ENCODE assay signal across 10 mouse cellular contexts in the genomic region with DNA sequence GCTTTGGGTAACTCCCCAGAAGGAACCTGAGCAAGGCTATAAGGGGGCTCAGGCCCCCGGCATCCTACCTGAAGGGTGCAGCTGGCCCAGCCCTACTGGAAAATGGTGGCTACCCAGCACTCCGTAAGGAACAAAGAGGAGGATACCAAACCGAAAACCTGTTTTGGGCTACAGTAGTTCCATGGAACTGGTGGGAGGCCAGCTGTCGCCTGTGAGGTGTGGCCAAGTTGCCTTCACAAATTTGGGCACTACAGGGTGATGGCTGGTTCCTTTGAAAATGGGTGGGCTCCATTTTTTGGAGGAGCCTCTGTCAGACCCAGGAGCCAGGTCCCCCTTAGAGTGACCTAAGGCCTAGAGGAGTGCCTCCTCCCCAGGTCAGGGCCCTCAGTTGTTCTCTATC.
DNase-seq lines count a peak whose midpoint lies in the region; ATAC-seq and TF ChIP-seq lines count a peak whose summit lies in the region.
"Had no signal": no experiment of that assay in that cellular context is flagged by ENCODE, and none has a peak within 500 bp of the region (broad histone marks: within the 10 kb centered on the region; RNA-seq: fewer than 3 reads in every experiment).

No protein-coding gene starts in this region.

- no peak overlapping the region for H3K4me2 ChIP-seq in hindbrain, embryonic 13.5 days
- H3K4me2 ChIP-seq in hindbrain, embryonic 16.5 days (ENCODE audit: low read length): no peak overlapping the region
- no peak overlapping the region for H3K4me2 ChIP-seq in stomach, embryonic 14.5 days (replicated peaks; ENCODE audit: low read depth, low read length)

- peaks cover 8% of the 10 kb centered on the region for H3K36me3 ChIP-seq in hindbrain, embryonic 13.5 days
- no peaks in the 10 kb centered on the region for H3K36me3 ChIP-seq in hindbrain, embryonic 16.5 days (ENCODE audit: control insufficient read depth, insufficient read depth, low read length)
- H3K36me3 ChIP-seq in megakaryocyte, embryonic 14.5 days (replicated peaks; ENCODE audit: low read length): peaks cover 80% of the 10 kb centered on the region
- peaks cover 4% of the 10 kb centered on the region; the same call in 1 of the 2 replicates for H3K36me3 ChIP-seq in stomach, embryonic 14.5 days (ENCODE audit: control insufficient read depth, insufficient read depth, low read length)

- H3K27me3 ChIP-seq in cerebellum, adult 2 months (ENCODE audit: control insufficient read depth, insufficient read depth, low read length): no peaks in the 10 kb centered on the region
- H3K27me3 ChIP-seq in hindbrain, embryonic 13.5 days: no peaks in the 10 kb centered on the region
- H3K27me3 ChIP-seq in hindbrain, embryonic 16.5 days (replicated peaks; ENCODE audit: control insufficient read depth, insufficient read depth, low read length): no peaks in the 10 kb centered on the region
- no peaks in the 10 kb centered on the region for H3K27me3 ChIP-seq in megakaryocyte, embryonic 14.5 days (replicated peaks)
- no peaks in the 10 kb centered on the region for H3K27me3 ChIP-seq in stomach, embryonic 14.5 days (ENCODE audit: control insufficient read depth, insufficient read depth, low read length)

- ATAC-seq in cerebellum, adult (ENCODE audit: insufficient number of reproducible peaks, low FRiP score, low TSS enrichment): no peak
- no peak for ATAC-seq in hindbrain, embryonic 13.5 days (ENCODE audit: low FRiP score)
- no peak for ATAC-seq in hindbrain, embryonic 16.5 days
- ATAC-seq in megakaryocyte, adult 5-6 weeks (ENCODE audit: poor library complexity, severe bottlenecking): no peak
- ATAC-seq in stomach, embryonic 14.5 days (ENCODE audit: insufficient number of reproducible peaks, insufficient read depth, low FRiP score, low read depth): no peak

- peaks cover 53% of the 10 kb centered on the region for H3K4me1 ChIP-seq in cerebellum, adult 2 months (ENCODE audit: control insufficient read depth, insufficient read depth, low read length)
- peaks cover 52% of the 10 kb centered on the region for H3K4me1 ChIP-seq in hindbrain, embryonic 13.5 days (replicated peaks)
- H3K4me1 ChIP-seq in hindbrain, embryonic 16.5 days (ENCODE audit: control insufficient read depth, insufficient read depth, low read depth, low read length): peaks cover 25% of the 10 kb centered on the region
- peaks cover 98% of the 10 kb centered on the region for H3K4me1 ChIP-seq in megakaryocyte, embryonic 14.5 days
- H3K4me1 ChIP-seq in stomach, embryonic 14.5 days (ENCODE audit: control insufficient read depth, insufficient read depth, low read length): peaks cover 26% of the 10 kb centered on the region; the same call in 1 of the 2 replicates

- DNase-seq in cerebellum, adult 2 months: no peak
- no peak for DNase-seq in adrenal gland, adult 2 months
- DNase-seq: adrenal gland, adult 8-10 months; kidney, adult 11 months had no signal

- no peak for TF ChIP-seq CTCF in cerebellum, adult 2 months (IDR thresholded peaks at IDR 0.05; ENCODE audit: borderline replicate concordance, insufficient read depth, low read depth, low read length)

- no peak overlapping the region for H3K9ac ChIP-seq in hindbrain, embryonic 13.5 days
- H3K9ac ChIP-seq in hindbrain, embryonic 16.5 days (ENCODE audit: low read depth, low read length): no peak overlapping the region
- no peak overlapping the region for H3K9ac ChIP-seq in stomach, embryonic 14.5 days (replicated peaks; ENCODE audit: low read depth, low read length)

- WGBS in cerebellum, adult 2 months: 30% methylated on average over 4 of the region's 4 CpGs
- 96% methylated on average over 4 of the region's 4 CpGs for WGBS in hindbrain, embryonic 13.5 days
- 89% methylated on average over 4 of the region's 4 CpGs for WGBS in hindbrain, embryonic 16.5 days
- 100% methylated on average over 4 of the region's 4 CpGs for WGBS in stomach, embryonic 14.5 days

- no peak for TF ChIP-seq POLR2A in cerebellum, adult 2 months (IDR thresholded peaks at IDR 0.05; ENCODE audit: borderline replicate concordance, insufficient read depth, low read length)

- H3K27ac ChIP-seq in cerebellum, adult 2 months (ENCODE audit: insufficient read depth, low read length): peak overlapping the region; percentile 80; the same call in 1 of the 2 replicates
- peak overlapping the region; percentile 78; the same call in 1 of the 2 replicates for H3K27ac ChIP-seq in hindbrain, embryonic 13.5 days
- H3K27ac ChIP-seq in hindbrain, embryonic 16.5 days (ENCODE audit: low read depth, low read length): no peak overlapping the region
- peak overlapping the region; percentile 74; the same call in 1 of the 2 replicates for H3K27ac ChIP-seq in stomach, embryonic 14.5 days (ENCODE audit: low read length)

- H3K4me3 ChIP-seq in cerebellum, adult 2 months (replicated peaks; ENCODE audit: insufficient read depth, low read depth, low read length): no peak overlapping the region
- no peak overlapping the region for H3K4me3 ChIP-seq in hindbrain, embryonic 13.5 days
- no peak overlapping the region for H3K4me3 ChIP-seq in hindbrain, embryonic 16.5 days (ENCODE audit: low read length)
- H3K4me3 ChIP-seq in megakaryocyte, embryonic 14.5 days (replicated peaks): peak overlapping the region; percentile 62
- H3K4me3 ChIP-seq in stomach, embryonic 14.5 days (ENCODE audit: low read depth, low read length): no peak overlapping the region

- H3K9me3 ChIP-seq in hindbrain, embryonic 13.5 days: no peaks in the 10 kb centered on the region
- no peaks in the 10 kb centered on the region for H3K9me3 ChIP-seq in hindbrain, embryonic 16.5 days (ENCODE audit: control insufficient read depth, low read length)
- no peaks in the 10 kb centered on the region for H3K9me3 ChIP-seq in megakaryocyte, embryonic 14.5 days
- no peaks in the 10 kb centered on the region for H3K9me3 ChIP-seq in stomach, embryonic 14.5 days (ENCODE audit: control insufficient read depth, low read depth, low read length)
